Mouse (Mus musculus) E14TG2a.4 (cell line): ENCODE results near the gene Neo1.

Experiments used
- CTCF ChIP-seq: conservative IDR thresholded peaks from 2 replicates; pipeline ENCODE4 v1.5.1; 2014; ENCODE audit warnings: low read length
- POU5F1 ChIP-seq: IDR thresholded peaks from 2 replicates; pipeline ENCODE4 v1.6.1; 2014; ENCODE audit warnings: low read length, borderline replicate concordance

GRCm38 (mm10) chr9:58847008-58847407, 189.2 kb downstream of the Neo1 start:
- TF ChIP-seq CTCF (no peak), POU5F1 (no peak)
